Mouse (Mus musculus): Measurements from ENCODE around the gene Exosc9. TPM values are rescaled to one million over a fixed set of nuclear protein-coding genes. Genes with fewer than 3 reads are reported as not detected.

The Exosc9 gene
- polyA plus RNA-seq, 1 experiment from 2014 or later, result 24.8 TPM

DNA sequence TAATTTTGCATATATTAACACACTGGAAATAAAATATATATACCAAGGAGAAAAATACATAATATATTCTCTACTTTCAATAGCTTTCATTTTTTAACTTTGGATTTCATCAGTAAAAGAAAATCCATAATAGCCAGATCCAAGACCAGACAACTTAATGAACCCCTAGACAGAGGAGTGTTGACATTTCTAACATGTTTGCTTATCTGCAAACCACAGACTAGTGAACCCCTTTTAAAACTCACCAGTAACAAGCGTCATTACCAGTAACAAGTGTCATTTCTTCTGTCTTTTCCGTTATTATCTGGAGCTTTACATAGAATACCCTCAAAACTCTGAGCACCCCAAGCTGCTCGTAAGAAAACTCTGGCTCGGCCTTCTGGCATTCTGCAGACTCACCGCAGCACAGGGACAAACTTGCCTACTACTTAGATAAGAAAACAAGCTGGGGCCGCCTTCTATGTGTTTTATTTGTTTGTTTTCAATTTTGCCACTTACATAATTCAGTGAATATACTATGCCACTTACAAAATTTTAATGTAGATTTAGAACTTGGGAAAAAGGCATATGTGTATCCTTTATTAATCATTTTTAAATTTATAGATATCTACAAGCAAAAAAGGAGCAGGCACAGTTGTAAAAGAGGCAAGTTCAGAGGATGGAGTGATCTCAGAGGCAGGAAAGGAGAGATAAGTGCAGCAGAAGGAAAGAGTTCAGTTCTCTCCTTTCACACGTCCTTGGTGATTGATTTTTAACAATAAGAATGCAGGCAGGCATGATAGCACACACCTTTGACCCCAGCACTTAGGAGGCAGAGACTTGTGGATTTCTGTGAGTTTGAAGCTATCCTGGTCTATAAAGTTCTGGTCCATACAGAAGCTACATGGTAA, 53.7 kb downstream of the Exosc9 start:
- WGBS (ENCODE audit: insufficient replicate concordance), result 53% methylated on average over 7 of the region's 7 CpGs

GRCm38 (mm10) chr3:36612687-36613086, 60.3 kb downstream of the Exosc9 start:
- Histone ChIP-seq H3K27ac (ENCODE audit: low read depth) (no peak overlapping the region), H3K9me3 (ENCODE audit: low read length) (no peaks in the 10 kb centered on the region), H3K4me2 (ENCODE audit: low read depth, low read length) (peak overlapping the region; percentile 97), H3K4me3 (ENCODE audit: low read depth, low read length) (peak overlapping the region; percentile 75), H3K9ac (replicated peaks) (peak overlapping the region; percentile 78), H3K36me3 (replicated peaks; ENCODE audit: insufficient read depth, low read length) (no peaks in the 10 kb centered on the region), H3K27me3 (ENCODE audit: insufficient read depth, low read length) (no peaks in the 10 kb centered on the region), H3K4me1 (ENCODE audit: insufficient read depth) (peaks cover 5% of the 10 kb centered on the region; the same call in 1 of the 2 replicates)
- DNase-seq (no peak), ATAC-seq (peak; percentile 21)
- 17% methylated on average over 6 of the region's 6 CpGs for WGBS (ENCODE audit: insufficient replicate concordance)
- TF ChIP-seq EP300 (IDR thresholded peaks at IDR 0.05; ENCODE audit: low read depth) (no peak), CTCF (IDR thresholded peaks at IDR 0.05; ENCODE audit: low read depth) (no peak)

More for the DNA sequence above, 53.7 kb downstream of the Exosc9 start:
- H3K9ac ChIP-seq (replicated peaks), result no peak overlapping the region
- no peaks in the 10 kb centered on the region for H3K36me3 ChIP-seq (replicated peaks; ENCODE audit: insufficient read depth, low read length)
- peak; percentile 88 for ATAC-seq
- peak overlapping the region; percentile 72 for H3K27ac ChIP-seq (ENCODE audit: low read depth)
- H3K27me3 ChIP-seq (ENCODE audit: insufficient read depth, low read length), result no peaks in the 10 kb centered on the region
- H3K4me2 ChIP-seq (ENCODE audit: low read depth, low read length), result peak overlapping the region; percentile 22; the same call in 1 of the 2 replicates
- TF ChIP-seq CTCF (IDR thresholded peaks at IDR 0.05; ENCODE audit: low read depth), result no peak
- peak; percentile 64; the same call in 1 of the 2 replicates for TF ChIP-seq EP300 (IDR thresholded peaks at IDR 0.05; ENCODE audit: low read depth)
- H3K4me3 ChIP-seq (ENCODE audit: low read depth, low read length), result no peak overlapping the region
- no peaks in the 10 kb centered on the region for H3K4me1 ChIP-seq (ENCODE audit: insufficient read depth)
- H3K9me3 ChIP-seq (ENCODE audit: low read length), result no peaks in the 10 kb centered on the region
- peak; percentile 26 for DNase-seq

- WGBS (ENCODE audit: insufficient replicate concordance), result 6% methylated on average over 31 of the region's 38 CpGs
- Histone ChIP-seq H3K9me3 (ENCODE audit: low read length) (no peaks in the 10 kb centered on the region), H3K27me3 (ENCODE audit: insufficient read depth, low read length) (no peaks in the 10 kb centered on the region), H3K4me3 (ENCODE audit: low read depth, low read length) (peak within 1 kb of the TSS; percentile 75), H3K4me1 (ENCODE audit: insufficient read depth) (peaks cover 5% of the 10 kb centered on the region; the same call in 1 of the 2 replicates), H3K36me3 (replicated peaks; ENCODE audit: insufficient read depth, low read length) (no peaks in the 10 kb centered on the region), H3K4me2 (ENCODE audit: low read depth, low read length) (peak within 1 kb of the TSS; percentile 97), H3K27ac (ENCODE audit: low read depth) (no peak within 1 kb of the TSS), H3K9ac (replicated peaks) (peak within 1 kb of the TSS; percentile 78)
- peak; percentile 99 for ATAC-seq
- TF ChIP-seq CTCF (IDR thresholded peaks at IDR 0.05; ENCODE audit: low read depth) (0 out of 2 replicates have a peak, but pooled peaks have one; percentile 7), EP300 (IDR thresholded peaks at IDR 0.05; ENCODE audit: low read depth) (no peak)
- DNase-seq, result peak; percentile 94
These were observed 60.9 kb downstream of the Exosc9 start, which contains the start of gene Bbs7 for GRCm38 (mm10) chr3:36613202-36613907. Gene Bbs7 (minus strand): TSS chr3:36613477.

DNA sequence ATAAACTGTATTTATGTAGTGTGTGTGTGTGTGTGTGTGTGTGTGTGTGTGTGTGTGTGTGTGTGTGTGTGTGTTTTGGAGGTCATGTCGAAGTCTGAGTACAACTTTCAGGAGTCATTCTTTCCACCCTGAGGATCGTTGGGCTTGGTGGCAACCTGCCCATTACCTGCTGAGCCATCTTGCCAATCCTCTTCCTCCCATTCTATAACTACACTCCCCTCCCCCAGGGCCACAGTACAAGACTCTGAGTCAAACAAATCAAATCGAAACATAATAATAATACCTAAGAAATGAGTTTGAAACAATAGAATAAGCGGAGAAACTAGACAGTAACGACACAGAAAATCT, 61.5 kb downstream of the Exosc9 start:
- DNase-seq (no peak), ATAC-seq (no peak)
- Histone ChIP-seq H3K27me3 (ENCODE audit: insufficient read depth, low read length) (no peaks in the 10 kb centered on the region), H3K4me3 (ENCODE audit: low read depth, low read length) (no peak overlapping the region), H3K4me1 (ENCODE audit: insufficient read depth) (peaks cover 5% of the 10 kb centered on the region; the same call in 1 of the 2 replicates), H3K9ac (replicated peaks) (no peak overlapping the region), H3K27ac (ENCODE audit: low read depth) (no peak overlapping the region), H3K4me2 (ENCODE audit: low read depth, low read length) (no peak overlapping the region), H3K36me3 (replicated peaks; ENCODE audit: insufficient read depth, low read length) (no peaks in the 10 kb centered on the region), H3K9me3 (ENCODE audit: low read length) (no peaks in the 10 kb centered on the region)
- TF ChIP-seq EP300 (IDR thresholded peaks at IDR 0.05; ENCODE audit: low read depth) (no peak), CTCF (IDR thresholded peaks at IDR 0.05; ENCODE audit: low read depth) (no peak)
- WGBS (ENCODE audit: insufficient replicate concordance), result 66% methylated on average over 5 of the region's 5 CpGs

Other genes starting within 250 kb of the Exosc9 start
- gene Anxa5, start 76.7 kb upstream of the Exosc9 start, polyA plus RNA-seq (2015; fragmentation: Nextera tagmentation; extraction: Ambion mirVana), result 54.1 and 59.1 TPM in 2 replicates
- gene 1810062G17Rik, start 76.7 kb upstream of the Exosc9 start, polyA plus RNA-seq (2015; fragmentation: Nextera tagmentation; extraction: Ambion mirVana), result 1.6 and 1.9 TPM in 2 replicates
- not detected in 2 replicates for gene Gm11549, start 30.8 kb upstream of the Exosc9 start, polyA plus RNA-seq (2015; fragmentation: Nextera tagmentation; extraction: Ambion mirVana)
- 93.0 and 96.3 TPM in 2 replicates for gene Ccna2, start 19.5 kb downstream of the Exosc9 start, polyA plus RNA-seq (2015; fragmentation: Nextera tagmentation; extraction: Ambion mirVana)
- gene Bbs7, start 60.9 kb downstream of the Exosc9 start, polyA plus RNA-seq (2015; fragmentation: Nextera tagmentation; extraction: Ambion mirVana), result 3.4 and 3.9 TPM in 2 replicates
- gene Trpc3, start 137.6 kb downstream of the Exosc9 start, polyA plus RNA-seq (2015; fragmentation: Nextera tagmentation; extraction: Ambion mirVana), result 0.26 and 0.46 TPM in 2 replicates